ENCODE assay signal across 8 mouse cellular contexts in the genomic region with DNA sequence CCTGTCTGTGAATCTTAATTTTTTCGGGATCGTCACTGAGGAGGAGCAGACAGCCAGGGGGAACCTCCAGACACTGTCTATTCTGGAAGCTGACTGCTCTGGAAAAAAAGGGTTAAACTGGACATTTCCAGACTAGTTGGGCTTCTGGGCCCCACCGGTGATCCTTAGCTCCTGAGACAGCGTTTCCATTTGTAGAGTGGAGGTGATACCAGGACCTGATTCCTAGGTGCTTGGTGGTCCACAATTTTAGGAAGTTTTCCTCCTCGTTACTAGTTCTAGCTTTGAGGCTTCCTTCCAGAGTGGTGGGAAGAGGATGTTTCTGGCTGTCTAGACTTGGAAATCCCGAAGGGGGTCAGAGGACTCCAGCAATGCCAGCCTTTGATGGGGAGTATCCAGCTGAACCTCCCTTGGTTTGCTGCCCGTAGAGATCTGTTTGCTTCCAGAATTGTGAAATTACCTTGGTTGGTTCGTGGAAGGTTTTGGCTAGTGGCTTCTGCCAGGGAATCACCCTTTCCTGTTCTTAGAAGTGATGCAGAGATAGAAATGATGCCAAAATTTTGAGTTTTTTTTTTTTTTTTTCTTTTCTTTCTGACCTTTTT. TPM values are rescaled to one million over a fixed set of nuclear protein-coding genes. Genes with fewer than 3 reads are reported as not detected.
A peak's percentile ranks its signal among the peaks of the same experiment; 100 is the strongest.
DNase-seq lines count a peak whose midpoint lies in the region; ATAC-seq and TF ChIP-seq lines count a peak whose summit lies in the region.

No protein-coding gene starts in this region.

- H3K27ac ChIP-seq in gastrocnemius, adult 2 months, result peak overlapping the region; percentile 96
- H3K27ac ChIP-seq in forebrain, embryonic 12.5 days, result peak overlapping the region; percentile 85; the same call in 1 of the 2 replicates
- H3K27ac ChIP-seq in liver, embryonic 13.5 days, result peak overlapping the region; percentile 90

- WGBS in forebrain, embryonic 12.5 days, result 15% methylated on average over 8 of the region's 8 CpGs
- WGBS in liver, embryonic 13.5 days (ENCODE audit: insufficient replicate concordance), result 5% methylated on average over 8 of the region's 8 CpGs

- peaks cover 4% of the 10 kb centered on the region; the same call in 1 of the 2 replicates for H3K27me3 ChIP-seq in forebrain, embryonic 12.5 days
- H3K27me3 ChIP-seq in liver, embryonic 13.5 days, result no peaks in the 10 kb centered on the region

- H3K36me3 ChIP-seq in forebrain, embryonic 12.5 days (replicated peaks), result no peaks in the 10 kb centered on the region; the same call in 1 of the 2 replicates
- peaks cover 3% of the 10 kb centered on the region; the same call in 1 of the 2 replicates for H3K36me3 ChIP-seq in liver, embryonic 13.5 days

- H3K4me1 ChIP-seq in forebrain, embryonic 12.5 days, result peaks cover 38% of the 10 kb centered on the region
- peaks cover 65% of the 10 kb centered on the region for H3K4me1 ChIP-seq in liver, embryonic 13.5 days (replicated peaks)

- TF ChIP-seq CTCF in gastrocnemius, adult 2 months (IDR thresholded peaks at IDR 0.05), result no peak

- DNase-seq in gastrocnemius, adult 2 months, result no peak
- DNase-seq in gastrocnemius, postnatal 36 days, result no peak
- DNase-seq in 3T3-L1 (ENCODE audit: low read depth, low spot score), result peak; percentile 42
- DNase-seq in liver, embryonic 13.5 days, result no peak
- DNase-seq in gastrocnemius, postnatal 14 days, result no peak
- DNase-seq in adrenal gland, postnatal 36 days, result no peak
- DNase-seq in spleen, postnatal 10 days (ENCODE audit: low spot score in 2 of 2), result no peak

- intact Hi-C loops in gastrocnemius, adult 2 months (cut with DNase I), result no loop called here
- intact Hi-C loops in gastrocnemius, postnatal 36 days (cut with DNase I), result no loop called here
- intact Hi-C loops in gastrocnemius, postnatal 14 days (cut with DNase I; ENCODE audit: low total_unique reads), result no loop called here

- no peaks in the 10 kb centered on the region for H3K9me3 ChIP-seq in forebrain, embryonic 12.5 days
- no peaks in the 10 kb centered on the region for H3K9me3 ChIP-seq in liver, embryonic 13.5 days (replicated peaks)

- peak overlapping the region; percentile 86 for H3K4me2 ChIP-seq in forebrain, embryonic 12.5 days
- H3K4me2 ChIP-seq in liver, embryonic 13.5 days, result peak overlapping the region; percentile 85

- peak overlapping the region; percentile 99 for H3K9ac ChIP-seq in forebrain, embryonic 12.5 days
- peak overlapping the region; percentile 95 for H3K9ac ChIP-seq in liver, embryonic 13.5 days

- ATAC-seq in forebrain, embryonic 12.5 days (ENCODE audit: low FRiP score), result no peak
- no peak for ATAC-seq in liver, embryonic 13.5 days (ENCODE audit: low read depth)

- H3K4me3 ChIP-seq in gastrocnemius, adult 2 months, result peak overlapping the region; percentile 100
- H3K4me3 ChIP-seq in forebrain, embryonic 12.5 days (replicated peaks), result peak overlapping the region; percentile 99
- H3K4me3 ChIP-seq in liver, embryonic 13.5 days (replicated peaks), result peak overlapping the region; percentile 91

RNA-seq across cellular contexts. Expression of a gene that starts 0.9 kb away (rescaled TPM):
- 10 to 100 TPM; 22.1 to 24.5 TPM for total RNA-seq in gastrocnemius, adult 2 months (2021)
- 10 to 100 TPM; 18.0 to 18.5 TPM for total RNA-seq in gastrocnemius, postnatal 36 days (2021)
- 25.5 and 26.9 TPM in 2 replicates for polyA plus RNA-seq in forebrain, embryonic 12.5 days (2016; fragmentation: Nextera tagmentation; extraction: Ambion mirVana)
- 9.5 and 13.1 TPM in 2 replicates for polyA plus RNA-seq in liver, embryonic 13.5 days (2015; fragmentation: Nextera tagmentation; extraction: Ambion mirVana)
- total RNA-seq in gastrocnemius, postnatal 14 days (2021), result 10 to 100 TPM; 13.9 to 16.3 TPM
- total RNA-seq in adrenal gland, postnatal 36 days (2021), result 10 to 100 TPM; 47.5 to 51.1 TPM

RNA-seq across cellular contexts. Expression of a gene that starts 12.1 kb away (rescaled TPM):
- total RNA-seq in gastrocnemius, adult 2 months (2021), result not detected
- total RNA-seq in gastrocnemius, postnatal 36 days (2021), result not detected
- polyA plus RNA-seq in forebrain, embryonic 12.5 days (2016; fragmentation: Nextera tagmentation; extraction: Ambion mirVana), result not detected in 2 replicates
- polyA plus RNA-seq in liver, embryonic 13.5 days (2015; fragmentation: Nextera tagmentation; extraction: Ambion mirVana), result 0.24 and 0.28 TPM in 2 replicates
- not detected for total RNA-seq in gastrocnemius, postnatal 14 days (2021)
- total RNA-seq in adrenal gland, postnatal 36 days (2021), result not detected

RNA-seq across cellular contexts. Expression of a gene that starts 19.4 kb away (rescaled TPM):
- total RNA-seq in gastrocnemius, adult 2 months (2021), result not detected
- not detected for total RNA-seq in gastrocnemius, postnatal 36 days (2021)
- polyA plus RNA-seq in forebrain, embryonic 12.5 days (2016; fragmentation: Nextera tagmentation; extraction: Ambion mirVana), result 27.8 and 33.5 TPM in 2 replicates
- polyA plus RNA-seq in liver, embryonic 13.5 days (2015; fragmentation: Nextera tagmentation; extraction: Ambion mirVana), result 0.10 and 0.31 TPM in 2 replicates
- not detected for total RNA-seq in gastrocnemius, postnatal 14 days (2021)
- 1 to 10 TPM; 1.7 to 2.0 TPM for total RNA-seq in adrenal gland, postnatal 36 days (2021)

RNA-seq across cellular contexts. Expression of a gene that starts 20.2 kb away (rescaled TPM):
- total RNA-seq in gastrocnemius, adult 2 months (2021), result 10 to 100 TPM; 27.8 to 52.9 TPM
- 10 to 100 TPM; 27.1 to 36.9 TPM for total RNA-seq in gastrocnemius, postnatal 36 days (2021)
- polyA plus RNA-seq in forebrain, embryonic 12.5 days (2016; fragmentation: Nextera tagmentation; extraction: Ambion mirVana), result 18.3 and 21.9 TPM in 2 replicates
- polyA plus RNA-seq in liver, embryonic 13.5 days (2015; fragmentation: Nextera tagmentation; extraction: Ambion mirVana), result 9.8 and 10.2 TPM in 2 replicates
- 10 to 100 TPM; 36.2 to 46.3 TPM for total RNA-seq in gastrocnemius, postnatal 14 days (2021)
- total RNA-seq in adrenal gland, postnatal 36 days (2021), result 10 to 100 TPM; 48.0 to 88.5 TPM

RNA-seq across cellular contexts. Expression of a gene that starts 25.6 kb away (rescaled TPM):
- total RNA-seq in gastrocnemius, adult 2 months (2021), result 10 to 100 TPM; 32.8 to 37.5 TPM
- 10 to 100 TPM; 30.3 to 33.3 TPM for total RNA-seq in gastrocnemius, postnatal 36 days (2021)
- polyA plus RNA-seq in forebrain, embryonic 12.5 days (2016; fragmentation: Nextera tagmentation; extraction: Ambion mirVana), result 49.1 and 50.2 TPM in 2 replicates
- polyA plus RNA-seq in liver, embryonic 13.5 days (2015; fragmentation: Nextera tagmentation; extraction: Ambion mirVana), result 41.3 and 47.7 TPM in 2 replicates
- 10 to 100 TPM; 23.0 to 25.0 TPM for total RNA-seq in gastrocnemius, postnatal 14 days (2021)
- total RNA-seq in adrenal gland, postnatal 36 days (2021), result 10 to 100 TPM; 34.5 to 42.0 TPM
